Mouse (Mus musculus): ENCODE results near the gene Fktn. TPM values are rescaled to one million over a fixed set of nuclear protein-coding genes. Genes with fewer than 3 reads are reported as not detected.
"Not testable (repeated sequence)": the region's sequence is repeated elsewhere in the genome, so short reads cannot be mapped to it uniquely, and the experiment has no call there.

The Fktn gene
- polyA plus RNA-seq (2015; fragmentation: Nextera tagmentation; extraction: Ambion mirVana), result 16.9 and 18.6 TPM in 2 replicates

DNA sequence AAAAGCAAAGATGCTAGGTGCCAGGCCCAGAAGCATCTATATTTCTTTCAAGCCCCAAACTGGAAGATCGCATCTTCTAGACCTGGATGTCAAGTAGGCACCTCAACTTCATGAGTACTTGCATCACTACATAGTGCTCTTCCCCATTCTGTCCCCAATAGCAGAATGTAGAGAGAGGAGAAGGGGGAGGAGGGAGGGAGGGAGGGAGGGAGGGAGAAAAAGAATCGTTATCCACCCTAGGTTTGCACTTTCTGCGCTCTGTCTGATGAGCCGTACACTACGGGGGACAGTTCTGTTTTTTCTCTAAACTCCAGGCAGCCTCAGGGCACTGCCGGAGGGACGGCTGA, at the start of gene Fktn:
Fktn (plus strand) TSS at position 295 of the 347 bp plus-strand sequence.
- Histone ChIP-seq H3K27me3 (replicated peaks) (no peaks in the 10 kb centered on the region), H3K4me1 (peaks cover 18% of the 10 kb centered on the region), H3K9ac (peak within 1 kb of the TSS; percentile 90), H3K4me2 (peak within 1 kb of the TSS; percentile 97), H3K36me3 (no peaks in the 10 kb centered on the region), H3K4me3 (peak within 1 kb of the TSS; percentile 93), H3K27ac (replicated peaks) (peak within 1 kb of the TSS; percentile 82), H3K9me3 (no peaks in the 10 kb centered on the region)
- peak; percentile 21; the same call in 1 of the 2 replicates for ATAC-seq (ENCODE audit: extremely low read depth, insufficient number of reproducible peaks, low FRiP score, low TSS enrichment)
- WGBS, result 6% methylated on average over 7 of the region's 7 CpGs

- no peak for ATAC-seq (ENCODE audit: extremely low read depth, insufficient number of reproducible peaks, low FRiP score, low TSS enrichment)
- Histone ChIP-seq H3K27ac (replicated peaks) (no peak overlapping the region), H3K4me2 (no peak overlapping the region), H3K27me3 (replicated peaks) (no peaks in the 10 kb centered on the region), H3K9ac (no peak overlapping the region), H3K4me1 (no peaks in the 10 kb centered on the region), H3K36me3 (peaks cover 32% of the 10 kb centered on the region), H3K4me3 (no peak overlapping the region), H3K9me3 (no peaks in the 10 kb centered on the region)
- WGBS, result 62% methylated on average over 8 of the region's 8 CpGs
Measured at GRCm38 (mm10) chr4:53682092-53682491, 31.7 kb upstream of the Fktn start.

DNA sequence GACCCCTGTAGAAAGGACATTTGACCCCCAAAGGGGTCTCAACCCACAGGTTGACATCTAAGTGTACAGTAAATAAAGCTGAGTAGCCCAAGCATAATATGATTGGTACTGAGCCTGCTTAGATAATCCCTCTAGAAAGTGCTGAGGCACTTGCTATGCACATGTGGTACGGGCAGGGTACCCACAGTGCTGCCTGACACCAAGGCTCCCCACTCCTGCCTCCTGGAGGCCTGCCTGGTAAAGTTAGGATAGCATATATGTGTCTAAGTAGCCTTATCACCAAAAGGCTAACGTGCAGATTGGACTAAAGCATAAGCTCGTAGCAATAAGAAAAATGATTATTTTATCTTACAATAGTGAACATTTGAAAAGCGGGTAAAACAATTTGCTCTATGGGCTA, 24.8 kb upstream of the Fktn start:
- ATAC-seq (ENCODE audit: extremely low read depth, insufficient number of reproducible peaks, low FRiP score, low TSS enrichment), result no peak
- H3K27me3 ChIP-seq (replicated peaks), result no peaks in the 10 kb centered on the region
- no peak overlapping the region for H3K4me2 ChIP-seq
- H3K36me3 ChIP-seq, result peaks cover 7% of the 10 kb centered on the region
- no peak overlapping the region for H3K9ac ChIP-seq
- no peaks in the 10 kb centered on the region for H3K9me3 ChIP-seq
- no peak overlapping the region for H3K4me3 ChIP-seq
- H3K4me1 ChIP-seq, result no peaks in the 10 kb centered on the region
- 78% methylated on average over 4 of the region's 4 CpGs for WGBS
- H3K27ac ChIP-seq (replicated peaks), result no peak overlapping the region

- Histone ChIP-seq H3K27me3 (replicated peaks) (no peaks in the 10 kb centered on the region), H3K36me3 (peaks cover 16% of the 10 kb centered on the region), H3K9ac (no peak overlapping the region), H3K9me3 (no peaks in the 10 kb centered on the region), H3K4me1 (no peaks in the 10 kb centered on the region), H3K4me3 (no peak overlapping the region), H3K4me2 (no peak overlapping the region), H3K27ac (replicated peaks) (no peak overlapping the region)
- 75% methylated on average over 1 of the region's 1 CpGs for WGBS
- ATAC-seq (ENCODE audit: extremely low read depth, insufficient number of reproducible peaks, low FRiP score, low TSS enrichment), result no peak
Measured at GRCm38 (mm10) chr4:53691418-53691817, 22.4 kb upstream of the Fktn start.

GRCm38 (mm10) chr4:53709166-53709565, 4.6 kb upstream of the Fktn start:
- not testable (repeated sequence) for H3K4me3 ChIP-seq; H3K4me2 ChIP-seq; H3K9ac ChIP-seq; H3K9me3 ChIP-seq; ATAC-seq (ENCODE audit: extremely low read depth, insufficient number of reproducible peaks, low FRiP score, low TSS enrichment); H3K27me3 ChIP-seq (replicated peaks); H3K36me3 ChIP-seq; H3K4me1 ChIP-seq; H3K27ac ChIP-seq (replicated peaks)

GRCm38 (mm10) chr4:53710021-53710420, 3.8 kb upstream of the Fktn start:
- no peak overlapping the region for H3K4me2 ChIP-seq
- H3K4me1 ChIP-seq, result peaks cover 6% of the 10 kb centered on the region
- no peak for ATAC-seq (ENCODE audit: extremely low read depth, insufficient number of reproducible peaks, low FRiP score, low TSS enrichment)
- H3K4me3 ChIP-seq, result no peak overlapping the region
- no peaks in the 10 kb centered on the region for H3K27me3 ChIP-seq (replicated peaks)
- H3K27ac ChIP-seq (replicated peaks), result no peak overlapping the region
- H3K36me3 ChIP-seq, result no peaks in the 10 kb centered on the region
- no peaks in the 10 kb centered on the region for H3K9me3 ChIP-seq
- WGBS, result 79% methylated on average over 2 of the region's 2 CpGs
- H3K9ac ChIP-seq, result no peak overlapping the region

DNA sequence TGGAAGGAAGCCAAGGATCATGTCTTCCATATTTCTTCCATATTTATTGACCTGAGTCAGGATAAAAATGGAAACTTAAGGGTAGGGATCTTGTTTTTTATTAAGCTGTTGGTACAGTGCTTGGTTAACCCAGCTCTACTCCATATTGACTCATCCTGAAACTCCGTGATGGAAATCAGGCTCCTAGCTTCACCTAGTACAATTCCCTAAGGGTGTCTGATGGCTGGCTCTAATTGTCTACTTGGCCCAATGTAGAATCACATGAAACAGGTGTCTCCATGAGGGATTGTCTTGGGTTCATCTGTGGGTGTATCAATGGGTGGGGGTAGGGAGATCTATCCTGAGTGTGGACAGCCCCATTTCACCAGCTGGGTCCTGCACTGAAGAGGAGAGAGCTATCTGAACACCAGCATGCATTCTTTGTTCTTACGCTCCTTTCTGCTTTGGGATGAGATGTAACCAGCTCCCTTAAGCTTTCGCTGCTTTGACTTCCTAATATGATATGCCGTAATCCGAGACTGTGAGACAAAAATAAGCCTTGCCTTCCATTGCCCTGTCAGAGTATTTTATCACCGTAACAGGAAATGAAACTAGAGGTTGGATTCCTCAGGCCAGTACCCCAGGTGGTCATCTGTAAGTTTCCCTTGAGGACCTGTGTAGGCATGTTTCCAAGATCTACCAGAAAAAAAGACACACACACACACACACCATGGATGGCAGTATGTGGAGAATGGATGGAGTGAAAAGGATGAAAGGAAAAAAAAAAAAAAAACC, 3.1 kb upstream of the Fktn start:
- WGBS, result 72% methylated on average over 6 of the region's 6 CpGs
- no peak overlapping the region for H3K4me3 ChIP-seq
- H3K4me2 ChIP-seq, result no peak overlapping the region

GRCm38 (mm10) chr4:53714051-53714814, 435 bp downstream of the Fktn start:
- WGBS, result 2% methylated on average over 58 of the region's 58 CpGs

More for the DNA sequence above, 3.1 kb upstream of the Fktn start:
- H3K27ac ChIP-seq (replicated peaks), result no peak overlapping the region
- H3K9ac ChIP-seq, result no peak overlapping the region
- H3K27me3 ChIP-seq (replicated peaks), result no peaks in the 10 kb centered on the region
- ATAC-seq (ENCODE audit: extremely low read depth, insufficient number of reproducible peaks, low FRiP score, low TSS enrichment), result no peak
- peaks cover 11% of the 10 kb centered on the region for H3K4me1 ChIP-seq
- H3K9me3 ChIP-seq, result no peaks in the 10 kb centered on the region
- no peaks in the 10 kb centered on the region for H3K36me3 ChIP-seq

DNA sequence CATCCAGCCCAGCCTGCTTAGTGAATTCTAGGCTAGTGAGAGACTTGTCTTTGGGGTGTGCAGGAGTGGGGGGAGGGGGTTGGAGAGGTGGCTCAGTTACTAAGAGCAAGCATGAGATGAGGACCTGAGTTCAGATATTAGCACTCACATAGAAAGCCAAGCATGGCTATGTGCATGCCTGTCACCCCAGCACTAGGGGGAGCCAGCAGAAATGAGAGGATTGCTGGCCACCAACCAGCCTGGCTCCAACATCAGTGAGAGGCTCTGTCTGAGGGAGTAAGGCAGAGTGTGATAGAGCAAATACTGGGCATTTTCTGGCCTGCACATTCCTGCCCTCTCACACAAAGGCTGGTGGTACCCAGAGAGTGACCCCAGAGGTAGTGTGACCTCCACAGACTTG, 2.2 kb downstream of the Fktn start:
- Histone ChIP-seq H3K9me3 (no peaks in the 10 kb centered on the region), H3K4me3 (no peak overlapping the region), H3K27me3 (replicated peaks) (no peaks in the 10 kb centered on the region), H3K36me3 (peaks cover 9% of the 10 kb centered on the region), H3K27ac (replicated peaks) (no peak overlapping the region), H3K9ac (no peak overlapping the region), H3K4me2 (no peak overlapping the region), H3K4me1 (peaks cover 18% of the 10 kb centered on the region)
- no peak for ATAC-seq (ENCODE audit: extremely low read depth, insufficient number of reproducible peaks, low FRiP score, low TSS enrichment)

More at GRCm38 (mm10) chr4:53714051-53714814, 435 bp downstream of the Fktn start:
- Histone ChIP-seq H3K27ac (replicated peaks) (peak overlapping the region; percentile 82), H3K4me2 (peak overlapping the region; percentile 97), H3K27me3 (replicated peaks) (no peaks in the 10 kb centered on the region), H3K36me3 (no peaks in the 10 kb centered on the region), H3K4me3 (peak overlapping the region; percentile 93), H3K4me1 (peaks cover 18% of the 10 kb centered on the region), H3K9ac (peak overlapping the region; percentile 90), H3K9me3 (no peaks in the 10 kb centered on the region)
- peak; percentile 71 for ATAC-seq (ENCODE audit: extremely low read depth, insufficient number of reproducible peaks, low FRiP score, low TSS enrichment)

DNA sequence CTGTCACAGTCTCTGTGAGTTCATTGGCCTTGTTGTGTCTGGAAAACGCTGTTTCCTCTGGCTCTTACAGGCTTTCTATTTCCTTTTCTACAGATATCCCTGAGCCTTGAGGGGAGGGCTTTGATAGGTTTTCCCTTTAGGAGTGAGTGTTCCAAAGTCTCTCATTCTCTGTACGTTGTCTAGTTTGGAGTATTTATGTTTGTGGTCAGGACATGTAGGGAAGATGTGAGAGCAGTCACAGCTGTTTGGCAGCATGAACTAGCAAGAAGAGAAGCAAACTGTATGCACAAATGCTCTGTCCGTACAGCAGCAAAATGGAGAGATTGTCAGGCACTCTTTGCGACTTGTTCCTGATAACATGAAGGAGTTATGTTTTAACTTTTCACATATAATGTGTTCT, 3.7 kb downstream of the Fktn start:
- no peaks in the 10 kb centered on the region for H3K27me3 ChIP-seq (replicated peaks)
- H3K36me3 ChIP-seq, result peaks cover 17% of the 10 kb centered on the region
- H3K9ac ChIP-seq, result no peak overlapping the region
- H3K4me3 ChIP-seq, result no peak overlapping the region
- H3K27ac ChIP-seq (replicated peaks), result no peak overlapping the region
- ATAC-seq (ENCODE audit: extremely low read depth, insufficient number of reproducible peaks, low FRiP score, low TSS enrichment), result no peak
- H3K4me2 ChIP-seq, result no peak overlapping the region
- WGBS, result 51% methylated on average over 4 of the region's 4 CpGs
- no peaks in the 10 kb centered on the region for H3K9me3 ChIP-seq
- peaks cover 18% of the 10 kb centered on the region for H3K4me1 ChIP-seq

- H3K4me3 ChIP-seq, result no peak overlapping the region
- H3K27me3 ChIP-seq (replicated peaks), result no peaks in the 10 kb centered on the region
- H3K27ac ChIP-seq (replicated peaks), result peak overlapping the region; percentile 52
- H3K36me3 ChIP-seq, result peaks cover 17% of the 10 kb centered on the region
- H3K4me2 ChIP-seq, result no peak overlapping the region
- peaks cover 18% of the 10 kb centered on the region for H3K4me1 ChIP-seq
- 62% methylated on average over 5 of the region's 5 CpGs for WGBS
- no peaks in the 10 kb centered on the region for H3K9me3 ChIP-seq
- no peak for ATAC-seq (ENCODE audit: extremely low read depth, insufficient number of reproducible peaks, low FRiP score, low TSS enrichment)
- H3K9ac ChIP-seq, result no peak overlapping the region
Measured at GRCm38 (mm10) chr4:53718261-53718660, 4.5 kb downstream of the Fktn start.
